Mouse (Mus musculus) liver, postnatal 0 days (tissue): ENCODE measurements around the gene Agap3.

Source experiments
- CTCF ChIP-seq: sonication (generic); IDR thresholded peaks from 2 replicates; pipeline ENCODE4 v1.5.1; 2016; ENCODE audit warnings: antibody characterized with exemption, low read depth
- EP300 ChIP-seq: IDR thresholded peaks from 2 replicates; pipeline ENCODE4 v1.6.1; 2016; ENCODE audit warnings: antibody characterized with exemption, low read depth, mild to moderate bottlenecking

DNA sequence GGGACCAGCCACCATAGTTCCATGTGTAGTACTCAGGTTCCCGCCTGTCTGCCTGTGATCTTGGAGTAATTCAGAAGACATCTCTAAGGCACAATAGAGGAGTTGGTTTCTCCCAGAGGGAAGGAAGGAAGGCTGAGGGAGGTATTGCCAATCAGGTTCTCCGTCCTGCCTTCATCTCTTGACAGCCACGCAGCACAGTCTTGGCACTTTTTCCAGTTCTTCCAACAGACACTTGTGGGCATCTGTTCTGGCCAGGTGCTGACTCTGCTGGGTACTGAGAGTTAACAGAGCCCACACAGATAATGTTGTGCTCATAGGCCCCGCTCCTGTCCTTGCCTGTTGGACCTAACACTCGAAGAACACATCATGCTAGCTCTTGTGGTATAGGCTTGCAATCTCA lies 34.8 kb downstream of the Agap3 start:
- TF ChIP-seq CTCF = no peak
- no peak for TF ChIP-seq EP300
